Mouse (Mus musculus) hindbrain, embryonic 12.5 days (tissue): ENCODE data around the gene Ntn4. TPM values are rescaled to one million over a fixed set of nuclear protein-coding genes. Genes with fewer than 3 reads are reported as not detected.
A peak's percentile ranks its signal among the peaks of the same experiment; 100 is the strongest.
"Not testable (repeated sequence)": the region's sequence is repeated elsewhere in the genome, so short reads cannot be mapped to it uniquely, and the experiment has no call there.

Experiments
- ATAC-seq: fragments of 200-750 bp; cut with Nextera tagmentation; 2 replicates; pipeline ENCODE4 v1.8.0; 2017; ENCODE audit warnings: moderate TSS enrichment; ENCODE audit not compliant: low FRiP score
- H3K27ac ChIP-seq: fragments of 300-500 bp; sonication (generic); 2 replicates; pipeline ENCODE4 v1.5.1; 2016; ENCODE audit warnings: mild to moderate bottlenecking
- H3K27me3 ChIP-seq: fragments of 300-500 bp; sonication (generic); 2 replicates; pipeline ENCODE4 v1.6.1; 2016; ENCODE audit warnings: mild to moderate bottlenecking
- H3K36me3 ChIP-seq: fragments of 300-500 bp; sonication (generic); 2 replicates; pipeline ENCODE4 v1.6.1; 2016; ENCODE audit warnings: mild to moderate bottlenecking
- H3K4me1 ChIP-seq: fragments of 300-500 bp; sonication (generic); 2 replicates; pipeline ENCODE4 v1.6.1; 2016
- H3K4me2 ChIP-seq: fragments of 300-500 bp; sonication (generic); replicated peaks from 2 replicates; pipeline ENCODE4 v1.6.1; 2016; ENCODE audit warnings: mild to moderate bottlenecking
- H3K4me3 ChIP-seq: fragments of 300-500 bp; sonication (generic); 2 replicates; pipeline ENCODE4 v1.5.1; 2016; ENCODE audit warnings: mild to moderate bottlenecking
- H3K9ac ChIP-seq: fragments of 300-500 bp; sonication (generic); 2 replicates; pipeline ENCODE4 v1.6.1; 2016; ENCODE audit warnings: mild to moderate bottlenecking, moderate library complexity
- H3K9me3 ChIP-seq: fragments of 300-500 bp; sonication (generic); replicated peaks from 2 replicates; pipeline ENCODE4 v1.6.1; 2016; ENCODE audit warnings: mild to moderate bottlenecking
- WGBS: fragments of 180-500 bp; shearing (Covaris S2); methylation state at CpG from one replicate; pipeline ENCODE4 v1.1.7; 2016; 5-methylcytosine and 5-hydroxymethylcytosine counted together
- polyA plus RNA-seq: library from polyadenylated mRNA; unstranded; fragments of >200 nt; fragmentation: Nextera tagmentation; extraction: Ambion mirVana; gene quantifications from 2 replicates; pipeline ENCODE4 v1.2.1, GENCODE M21; 2016

Ntn4 gene
- polyA plus RNA-seq, 1 experiment from 2014 or later, result 3.4 TPM

GRCm38 (mm10) chr10:93672646-93673479 lies 32.4 kb downstream of the Ntn4 start:
- Histone ChIP-seq H3K36me3 (0 out of 2 replicates have a peak, but pooled peaks cover 4% of the 10 kb centered on the region), H3K4me2 (no peak overlapping the region), H3K9me3 (no peaks in the 10 kb centered on the region), H3K27me3 (no peaks in the 10 kb centered on the region), H3K27ac (no peak overlapping the region), H3K4me1 (no peaks in the 10 kb centered on the region), H3K4me3 (no peak overlapping the region), H3K9ac (no peak overlapping the region)
- ATAC-seq, result no peak
- 81% methylated on average over 22 of the region's 22 CpGs for WGBS

- Histone ChIP-seq H3K4me2 (peak overlapping the region; percentile 42), H3K9ac (no peak overlapping the region), H3K27ac (no peak overlapping the region), H3K4me3 (no peak overlapping the region), H3K27me3 (no peaks in the 10 kb centered on the region), H3K36me3 (0 out of 2 replicates have a peak, but pooled peaks cover 8% of the 10 kb centered on the region), H3K9me3 (no peaks in the 10 kb centered on the region), H3K4me1 (peaks cover 17% of the 10 kb centered on the region)
- WGBS, result 44% methylated on average over 19 of the region's 19 CpGs
- peak; percentile 71 for ATAC-seq
Measured at GRCm38 (mm10) chr10:93679191-93680007, 38.9 kb downstream of the Ntn4 start.

DNA sequence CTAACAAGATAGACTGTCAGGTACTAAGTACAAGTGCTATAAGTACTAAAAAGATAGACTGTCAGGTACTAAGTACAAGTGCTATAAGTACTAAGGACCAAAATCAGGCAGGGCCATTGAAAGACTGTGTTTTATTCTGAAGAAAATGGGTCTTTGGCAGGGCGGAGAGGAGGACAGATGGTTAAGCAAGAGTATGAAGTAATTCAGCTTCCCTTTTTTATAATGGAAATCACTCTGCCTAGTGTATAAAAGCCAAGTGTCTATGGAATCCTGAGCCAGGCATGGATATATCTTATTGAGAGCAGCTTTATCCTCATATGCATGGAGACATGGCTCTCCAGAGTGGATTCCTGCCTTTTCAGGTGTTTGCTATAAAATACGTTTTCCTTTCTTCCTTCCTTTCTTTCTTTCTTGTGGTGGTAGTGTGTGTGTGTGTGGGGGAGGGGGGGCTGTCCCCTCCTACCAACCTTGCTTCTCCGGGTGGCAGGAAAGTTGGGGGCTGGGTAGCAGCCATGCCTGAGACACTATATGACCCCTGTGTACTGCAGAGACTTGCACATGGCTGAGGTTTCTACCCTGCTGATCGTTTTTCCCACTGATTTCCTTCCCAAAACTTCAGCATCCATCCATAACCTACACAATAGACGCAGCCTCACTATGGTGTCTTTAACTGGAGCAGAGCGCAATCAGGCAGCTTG lies 40.3 kb downstream of the Ntn4 start:
- no peak for ATAC-seq
- no peak overlapping the region for H3K4me2 ChIP-seq
- no peak overlapping the region for H3K4me3 ChIP-seq
- H3K4me1 ChIP-seq, result peaks cover 17% of the 10 kb centered on the region
- H3K27ac ChIP-seq, result no peak overlapping the region
- WGBS, result 48% methylated on average over 6 of the region's 6 CpGs
- no peaks in the 10 kb centered on the region for H3K27me3 ChIP-seq
- H3K9ac ChIP-seq, result no peak overlapping the region
- 0 out of 2 replicates have a peak, but pooled peaks cover 8% of the 10 kb centered on the region for H3K36me3 ChIP-seq
- no peaks in the 10 kb centered on the region for H3K9me3 ChIP-seq

DNA sequence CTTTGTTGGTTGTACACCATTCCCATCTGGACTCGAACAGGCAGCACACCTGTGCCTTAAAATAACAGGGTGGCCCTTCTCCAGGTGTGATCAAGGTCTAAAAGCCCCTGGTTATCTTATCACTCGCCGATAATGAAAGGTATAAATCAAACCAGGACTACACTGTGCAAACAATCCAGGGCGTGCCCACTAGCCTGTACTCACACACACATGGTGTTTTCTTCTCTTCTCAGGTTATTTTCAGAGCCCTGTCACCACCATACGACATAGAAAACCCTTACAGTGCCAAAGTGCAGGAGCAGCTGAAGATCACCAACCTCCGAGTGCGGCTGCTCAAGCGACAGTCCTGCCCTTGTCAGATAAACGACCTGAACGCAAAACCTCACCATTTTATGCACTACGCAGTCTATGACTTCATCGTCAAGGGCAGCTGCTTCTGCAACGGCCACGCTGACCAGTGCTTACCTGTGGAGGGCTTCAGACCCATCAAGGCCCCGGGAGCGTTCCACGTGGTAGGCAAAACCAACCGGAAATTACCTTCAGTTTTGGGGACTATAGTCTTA lies 41.8 kb downstream of the Ntn4 start:
- H3K9me3 ChIP-seq, result no peaks in the 10 kb centered on the region
- no peak overlapping the region for H3K27ac ChIP-seq
- peaks cover 17% of the 10 kb centered on the region for H3K4me1 ChIP-seq
- 0 out of 2 replicates have a peak, but pooled peaks cover 8% of the 10 kb centered on the region for H3K36me3 ChIP-seq
- WGBS, result 92% methylated on average over 18 of the region's 18 CpGs
- no peaks in the 10 kb centered on the region for H3K27me3 ChIP-seq
- H3K4me3 ChIP-seq, result no peak overlapping the region
- no peak overlapping the region for H3K9ac ChIP-seq
- ATAC-seq, result no peak
- H3K4me2 ChIP-seq, result no peak overlapping the region

GRCm38 (mm10) chr10:93683185-93683584 lies 42.7 kb downstream of the Ntn4 start:
- H3K4me3 ChIP-seq, result no peak overlapping the region
- H3K9me3 ChIP-seq, result no peaks in the 10 kb centered on the region
- WGBS, result 90% methylated on average over 7 of the region's 7 CpGs
- H3K4me2 ChIP-seq, result no peak overlapping the region
- H3K27ac ChIP-seq, result no peak overlapping the region
- H3K36me3 ChIP-seq, result 0 out of 2 replicates have a peak, but pooled peaks cover 8% of the 10 kb centered on the region
- H3K27me3 ChIP-seq, result no peaks in the 10 kb centered on the region
- no peak overlapping the region for H3K9ac ChIP-seq
- no peak for ATAC-seq
- peaks cover 15% of the 10 kb centered on the region for H3K4me1 ChIP-seq

GRCm38 (mm10) chr10:93683896-93684295 lies 43.4 kb downstream of the Ntn4 start:
- 87% methylated on average over 4 of the region's 4 CpGs for WGBS
- no peak for ATAC-seq

DNA sequence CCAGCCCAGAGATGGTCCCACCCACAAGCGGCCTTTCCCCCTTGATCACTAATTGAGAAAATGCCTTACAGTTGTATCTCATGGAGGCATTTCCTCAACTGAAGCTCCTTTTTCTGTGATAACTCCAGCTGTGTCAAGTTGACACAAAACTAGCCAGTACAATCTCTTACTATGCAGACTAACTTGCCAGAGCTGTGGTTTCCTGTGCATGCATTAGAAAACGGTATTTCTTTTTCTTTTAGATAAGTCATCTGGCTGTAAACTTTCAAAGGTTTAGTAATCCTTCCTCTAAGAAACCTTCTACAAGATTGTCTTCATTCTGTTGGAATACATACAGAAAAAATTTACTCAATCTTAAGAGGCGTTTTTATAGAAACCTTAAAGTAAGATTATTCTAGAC lies 44.9 kb downstream of the Ntn4 start:
- H3K27ac ChIP-seq, H3K4me3 ChIP-seq, H3K9ac ChIP-seq, H3K27me3 ChIP-seq, H3K36me3 ChIP-seq, H3K4me2 ChIP-seq, H3K4me1 ChIP-seq, ATAC-seq, H3K9me3 ChIP-seq: not testable (repeated sequence)
- WGBS, result 86% methylated on average over 3 of the region's 3 CpGs

More at GRCm38 (mm10) chr10:93683896-93684295, 43.4 kb downstream of the Ntn4 start:
- no peak overlapping the region for H3K4me2 ChIP-seq
- no peak overlapping the region for H3K9ac ChIP-seq
- H3K27ac ChIP-seq, result no peak overlapping the region
- peaks cover 13% of the 10 kb centered on the region for H3K4me1 ChIP-seq
- H3K36me3 ChIP-seq, result 0 out of 2 replicates have a peak, but pooled peaks cover 8% of the 10 kb centered on the region
- H3K9me3 ChIP-seq, result no peaks in the 10 kb centered on the region
- H3K27me3 ChIP-seq, result no peaks in the 10 kb centered on the region
- no peak overlapping the region for H3K4me3 ChIP-seq

DNA sequence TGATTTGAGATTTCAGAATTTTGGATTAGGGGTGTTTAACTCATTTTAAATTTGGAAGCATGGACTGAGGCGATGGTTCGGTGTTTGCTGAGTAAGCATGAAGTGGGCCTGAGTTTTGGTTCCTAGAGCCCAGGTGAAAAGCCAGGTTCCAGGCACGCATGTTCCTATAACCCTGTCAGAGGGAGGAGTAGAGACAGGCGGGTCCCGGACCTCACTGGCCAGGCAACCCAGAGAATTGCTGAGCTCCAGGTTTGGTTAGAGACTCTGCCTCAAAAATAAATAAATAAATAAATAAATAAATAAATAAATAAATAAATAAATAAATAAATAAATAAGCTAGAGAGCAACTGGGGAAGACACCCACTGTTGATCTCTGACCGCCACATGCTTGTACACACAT lies 46.1 kb downstream of the Ntn4 start:
- H3K9me3 ChIP-seq, result no peaks in the 10 kb centered on the region
- H3K4me2 ChIP-seq, result no peak overlapping the region
- H3K9ac ChIP-seq, result no peak overlapping the region
- no peaks in the 10 kb centered on the region for H3K4me1 ChIP-seq
- WGBS, result 95% methylated on average over 6 of the region's 6 CpGs
- no peaks in the 10 kb centered on the region for H3K27me3 ChIP-seq
- no peak overlapping the region for H3K27ac ChIP-seq
- H3K4me3 ChIP-seq, result no peak overlapping the region
- no peak for ATAC-seq
- H3K36me3 ChIP-seq, result 0 out of 2 replicates have a peak, but pooled peaks cover 8% of the 10 kb centered on the region

DNA sequence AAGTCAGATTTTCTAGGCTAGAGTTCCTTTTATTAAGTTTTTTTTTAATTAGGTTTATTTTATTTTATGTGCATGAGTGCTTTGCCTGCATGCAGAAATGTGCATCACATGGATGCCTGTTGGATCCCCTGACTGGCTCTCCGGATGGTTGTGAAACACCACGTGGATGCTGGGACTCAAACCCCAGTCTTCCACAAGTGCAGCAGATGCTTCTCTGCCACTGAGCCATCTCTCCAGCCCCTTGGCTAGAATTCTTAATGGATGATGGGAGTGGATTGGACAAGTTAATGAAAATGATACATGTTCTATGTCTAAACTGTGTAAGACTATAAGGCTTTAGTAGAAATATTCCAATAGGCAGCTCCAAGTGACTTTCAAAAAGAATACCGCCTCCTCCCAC lies 47.3 kb downstream of the Ntn4 start:
- Histone ChIP-seq H3K9me3 (no peaks in the 10 kb centered on the region), H3K36me3 (0 out of 2 replicates have a peak, but pooled peaks cover 4% of the 10 kb centered on the region), H3K27ac (no peak overlapping the region), H3K9ac (no peak overlapping the region), H3K4me1 (no peaks in the 10 kb centered on the region), H3K27me3 (no peaks in the 10 kb centered on the region), H3K4me3 (no peak overlapping the region), H3K4me2 (no peak overlapping the region)
- ATAC-seq, result no peak
- 95% methylated on average over 3 of the region's 3 CpGs for WGBS

DNA sequence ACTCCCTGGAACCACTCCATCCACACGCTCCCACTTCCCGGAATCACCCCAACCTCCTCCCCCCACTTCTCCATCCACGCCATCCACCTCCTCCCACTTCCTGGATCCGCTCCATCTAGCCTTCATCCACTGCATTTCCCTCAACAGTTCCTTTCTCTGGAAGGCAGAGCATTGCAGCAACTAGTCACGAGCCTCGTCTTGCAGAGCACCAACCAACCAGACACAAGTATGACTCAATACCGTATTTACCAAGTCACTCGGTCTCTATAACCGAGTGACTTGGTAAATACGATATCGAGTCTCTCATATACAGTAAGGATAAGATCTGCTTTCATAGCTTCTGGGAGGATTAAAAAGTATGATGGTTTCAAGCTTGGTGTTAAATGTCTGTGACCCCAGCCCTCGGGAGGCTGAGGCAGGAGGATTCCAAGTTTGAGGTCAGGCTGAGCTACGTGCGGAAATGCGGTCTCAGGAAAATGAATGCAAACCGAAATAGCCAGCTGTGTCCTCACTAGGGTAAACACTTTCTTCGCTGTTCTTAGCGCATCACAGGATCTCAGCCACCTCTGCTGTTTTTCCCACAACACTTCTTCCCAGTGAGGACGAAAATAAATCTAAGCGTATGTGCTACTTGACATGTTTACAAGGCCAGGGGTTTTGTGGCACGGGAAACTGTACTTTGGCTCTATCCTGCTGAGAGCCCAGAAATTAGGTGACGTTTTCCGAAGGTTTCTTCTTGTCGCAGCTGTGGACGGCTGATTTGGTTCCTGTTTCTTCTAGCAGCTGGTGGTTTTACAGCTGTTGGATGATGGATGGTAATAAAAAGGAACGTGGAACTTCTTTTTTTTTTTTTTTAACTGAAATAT lies 48.1 kb downstream of the Ntn4 start:
- no peak overlapping the region for H3K4me2 ChIP-seq
- no peaks in the 10 kb centered on the region for H3K4me1 ChIP-seq
- H3K27me3 ChIP-seq, result no peaks in the 10 kb centered on the region
- no peak overlapping the region for H3K9ac ChIP-seq
- no peak overlapping the region for H3K4me3 ChIP-seq
- H3K9me3 ChIP-seq, result no peaks in the 10 kb centered on the region
- H3K36me3 ChIP-seq, result 0 out of 2 replicates have a peak, but pooled peaks cover 4% of the 10 kb centered on the region
- no peak overlapping the region for H3K27ac ChIP-seq
- WGBS, result 86% methylated on average over 26 of the region's 26 CpGs
- ATAC-seq, result no peak

- WGBS, result 62% methylated on average over 11 of the region's 11 CpGs
- no peaks in the 10 kb centered on the region for H3K9me3 ChIP-seq
- H3K9ac ChIP-seq, result no peak overlapping the region
- H3K36me3 ChIP-seq, result no peaks in the 10 kb centered on the region
- H3K4me3 ChIP-seq, result no peak overlapping the region
- no peaks in the 10 kb centered on the region for H3K27me3 ChIP-seq
- H3K4me1 ChIP-seq, result 0 out of 2 replicates have a peak, but pooled peaks cover 5% of the 10 kb centered on the region
- no peak for ATAC-seq
- H3K27ac ChIP-seq, result no peak overlapping the region
- no peak overlapping the region for H3K4me2 ChIP-seq
Measured at GRCm38 (mm10) chr10:93691344-93691743, 50.9 kb downstream of the Ntn4 start.
